Mouse (Mus musculus) heart, postnatal 0 days (tissue): ENCODE data around the gene Stk11. TPM values are rescaled to one million over a fixed set of nuclear protein-coding genes. Genes with fewer than 3 reads are reported as not detected.
A peak's percentile ranks its signal among the peaks of the same experiment; 100 is the strongest.

Experiments
- ATAC-seq: fragments of 200-750 bp; cut with Nextera tagmentation; 2 replicates; pipeline ENCODE4 v1.8.0; 2017; ENCODE audit warnings: low read depth, moderate number of reproducible peaks, moderate library complexity; ENCODE audit not compliant: insufficient read depth
- DNase-seq: peaks from one replicate; pipeline ENCODE4 v3.0.0-alpha.2; 2016; ENCODE audit warnings: low spot score
- H3K27ac ChIP-seq: fragments of 300-500 bp; sonication (generic); 2 replicates; pipeline ENCODE4 v1.5.1; 2014; ENCODE audit warnings: low read depth, mild to moderate bottlenecking
- H3K27me3 ChIP-seq: fragments of 300-500 bp; sonication (generic); 2 replicates; pipeline ENCODE4 v1.6.1; 2014; ENCODE audit warnings: low read length, mixed read lengths; ENCODE audit not compliant: control insufficient read depth, insufficient read depth
- H3K36me3 ChIP-seq: fragments of 300-500 bp; sonication (generic); replicated peaks from 2 replicates; pipeline ENCODE4 v1.6.1; 2014; ENCODE audit warnings: low read length, mixed read lengths; ENCODE audit not compliant: control insufficient read depth, insufficient read depth
- H3K4me1 ChIP-seq: fragments of 300-500 bp; sonication (generic); 2 replicates; pipeline ENCODE4 v1.6.1; 2014; ENCODE audit warnings: antibody characterized with exemption; ENCODE audit not compliant: control insufficient read depth, insufficient read depth
- H3K4me2 ChIP-seq: fragments of 300-500 bp; sonication (generic); 2 replicates; pipeline ENCODE4 v1.6.1; 2014; ENCODE audit warnings: low read depth, mild to moderate bottlenecking, low read length, moderate library complexity
- H3K4me3 ChIP-seq: fragments of 300-500 bp; sonication (generic); 2 replicates; pipeline ENCODE4 v1.5.1; 2014; ENCODE audit warnings: low read depth, low read length
- H3K9ac ChIP-seq: fragments of 300-500 bp; sonication (generic); replicated peaks from 2 replicates; pipeline ENCODE4 v1.6.1; 2014; ENCODE audit warnings: low read depth, low read length, mixed read lengths
- H3K9me3 ChIP-seq: fragments of 300-500 bp; sonication (generic); replicated peaks from 2 replicates; pipeline ENCODE4 v1.6.1; 2016; ENCODE audit warnings: low read length; ENCODE audit not compliant: control insufficient read depth
- CTCF ChIP-seq: IDR thresholded peaks from 2 replicates; pipeline ENCODE4 v1.5.1; 2016; ENCODE audit warnings: antibody characterized with exemption, control low read depth, low read depth
- EP300 ChIP-seq: IDR thresholded peaks from 2 replicates; pipeline ENCODE4 v1.6.1; 2016; ENCODE audit warnings: antibody characterized with exemption, low read depth
- WGBS: fragments of 180-500 bp; shearing (Covaris S2); extraction: QIAGEN DNeasy Blood & Tissue Kit; methylation state at CpG from one replicate; pipeline ENCODE4 v1.1.7; 2014; 5-methylcytosine and 5-hydroxymethylcytosine counted together
- polyA plus RNA-seq: library from polyadenylated mRNA; unstranded; fragments of >200 nt; fragmentation: Nextera tagmentation; extraction: Ambion mirVana; gene quantifications from 2 replicates; pipeline ENCODE4 v1.2.1, GENCODE M21; 2015
- total RNA-seq: library from RNA; depleted of rRNA; stranded (reverse); fragments of >200 nt; gene quantifications from 2 replicates; pipeline ENCODE4 v1.2.3, GENCODE M21; 2014; ENCODE audit warnings: low replicate concordance

The Stk11 gene
- total and polyA plus RNA-seq, 2 experiments from 2014 or later, result 10.8 to 40.3 TPM

DNA sequence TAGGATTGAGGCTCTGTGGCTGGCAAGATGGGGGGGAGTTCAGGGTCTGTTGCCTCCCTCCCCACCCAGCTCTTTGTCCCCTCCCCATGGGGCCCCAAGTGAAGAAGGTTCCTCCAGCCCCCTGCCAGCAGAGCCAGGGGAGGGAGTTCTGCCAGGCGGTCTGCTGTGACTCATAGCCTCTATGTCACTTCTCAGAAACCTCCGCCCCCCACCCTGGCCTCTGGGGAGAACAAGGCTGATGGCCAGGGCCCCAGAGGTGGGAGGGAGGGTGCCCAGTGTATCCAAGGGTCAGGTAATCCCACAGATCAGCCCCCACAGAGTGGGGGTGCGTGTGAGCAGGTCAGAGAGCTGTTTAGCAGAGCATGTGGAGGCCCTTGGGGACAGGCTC lies 37.3 kb downstream of the Stk11 start:
- Histone ChIP-seq H3K9me3 (no peaks in the 10 kb centered on the region), H3K9ac (peak overlapping the region; percentile 95), H3K4me3 (peak overlapping the region; percentile 90), H3K4me2 (peak overlapping the region; percentile 85), H3K4me1 (peaks cover 34% of the 10 kb centered on the region), H3K27me3 (no peaks in the 10 kb centered on the region), H3K27ac (peak overlapping the region; percentile 99), H3K36me3 (peaks cover 68% of the 10 kb centered on the region)
- 30% methylated on average over 3 of the region's 3 CpGs for WGBS
- ATAC-seq, result no peak
- DNase-seq, result no peak
- no peak for TF ChIP-seq CTCF
- no peak for TF ChIP-seq EP300

GRCm38 (mm10) chr10:80153713-80154112 lies 38.1 kb downstream of the Stk11 start:
- peaks cover 68% of the 10 kb centered on the region for H3K36me3 ChIP-seq
- ATAC-seq, result no peak
- H3K27me3 ChIP-seq, result no peaks in the 10 kb centered on the region
- 87% methylated on average over 19 of the region's 19 CpGs for WGBS
- no peak overlapping the region for H3K4me3 ChIP-seq
- DNase-seq, result no peak
- TF ChIP-seq CTCF (no peak), EP300 (no peak)
- H3K9me3 ChIP-seq, result no peaks in the 10 kb centered on the region
- no peak overlapping the region for H3K4me2 ChIP-seq
- no peak overlapping the region; the same call in 1 of the 2 replicates for H3K9ac ChIP-seq
- peak overlapping the region; percentile 99 for H3K27ac ChIP-seq
- peaks cover 36% of the 10 kb centered on the region for H3K4me1 ChIP-seq

DNA sequence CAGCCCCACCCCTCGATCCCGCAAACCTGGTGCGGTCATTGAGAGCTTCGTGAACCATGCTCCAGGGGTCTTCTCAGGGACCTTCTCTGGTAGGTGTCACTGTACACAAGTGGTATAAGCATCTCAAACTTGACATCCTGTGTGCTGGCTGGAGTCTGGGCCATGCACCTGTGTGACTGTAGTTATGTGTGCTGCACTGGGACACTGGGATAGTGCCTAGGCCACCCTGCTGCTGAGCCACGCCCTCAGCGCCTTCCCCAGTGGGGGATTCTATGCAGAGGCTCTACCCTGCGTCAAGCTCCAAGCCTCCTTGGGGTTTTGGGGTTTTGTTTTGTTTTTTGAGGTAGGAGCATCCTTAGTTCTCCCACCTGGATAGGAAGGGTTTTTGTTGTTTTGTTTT lies 38.8 kb downstream of the Stk11 start:
- Histone ChIP-seq H3K9ac (no peak overlapping the region), H3K27me3 (no peaks in the 10 kb centered on the region), H3K4me3 (no peak overlapping the region), H3K9me3 (no peaks in the 10 kb centered on the region), H3K4me2 (no peak overlapping the region), H3K27ac (0 out of 2 replicates have a peak overlapping the region, but pooled peaks have one; percentile 16), H3K4me1 (peaks cover 43% of the 10 kb centered on the region), H3K36me3 (peaks cover 68% of the 10 kb centered on the region)
- DNase-seq (no peak), ATAC-seq (no peak)
- WGBS, result 81% methylated on average over 7 of the region's 7 CpGs
- TF ChIP-seq EP300 (no peak), CTCF (no peak)

DNA sequence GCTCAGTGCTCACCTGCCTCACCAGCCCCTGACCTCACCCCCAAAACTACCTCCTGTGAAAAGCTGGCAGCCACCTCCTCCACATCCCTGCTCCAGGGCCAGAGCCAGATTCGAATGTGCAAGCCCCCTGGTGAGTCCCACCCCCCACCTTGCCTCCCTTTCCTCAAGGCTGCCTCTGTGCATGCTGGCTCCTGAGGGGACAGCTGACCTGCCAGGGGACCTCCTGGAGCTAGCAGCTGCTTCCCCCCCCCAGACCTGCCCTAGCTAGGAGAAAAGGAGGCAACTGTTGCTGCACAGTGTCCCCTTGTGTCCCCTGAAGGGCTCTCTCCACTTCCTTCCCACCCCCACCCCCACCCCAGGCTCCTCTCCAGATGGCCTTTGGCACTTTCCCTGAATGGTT lies 39.7 kb downstream of the Stk11 start:
- H3K9me3 ChIP-seq, result no peaks in the 10 kb centered on the region
- no peaks in the 10 kb centered on the region for H3K27me3 ChIP-seq
- 0 out of 2 replicates have a peak overlapping the region, but pooled peaks have one; percentile 95 for H3K27ac ChIP-seq
- DNase-seq (no peak), ATAC-seq (no peak)
- TF ChIP-seq CTCF, result no peak
- no peak for TF ChIP-seq EP300
- peaks cover 48% of the 10 kb centered on the region for H3K4me1 ChIP-seq
- no peak overlapping the region for H3K9ac ChIP-seq
- H3K4me3 ChIP-seq, result no peak overlapping the region
- no peak overlapping the region for H3K4me2 ChIP-seq
- peaks cover 63% of the 10 kb centered on the region for H3K36me3 ChIP-seq
- 59% methylated on average over 1 of the region's 1 CpGs for WGBS

DNA sequence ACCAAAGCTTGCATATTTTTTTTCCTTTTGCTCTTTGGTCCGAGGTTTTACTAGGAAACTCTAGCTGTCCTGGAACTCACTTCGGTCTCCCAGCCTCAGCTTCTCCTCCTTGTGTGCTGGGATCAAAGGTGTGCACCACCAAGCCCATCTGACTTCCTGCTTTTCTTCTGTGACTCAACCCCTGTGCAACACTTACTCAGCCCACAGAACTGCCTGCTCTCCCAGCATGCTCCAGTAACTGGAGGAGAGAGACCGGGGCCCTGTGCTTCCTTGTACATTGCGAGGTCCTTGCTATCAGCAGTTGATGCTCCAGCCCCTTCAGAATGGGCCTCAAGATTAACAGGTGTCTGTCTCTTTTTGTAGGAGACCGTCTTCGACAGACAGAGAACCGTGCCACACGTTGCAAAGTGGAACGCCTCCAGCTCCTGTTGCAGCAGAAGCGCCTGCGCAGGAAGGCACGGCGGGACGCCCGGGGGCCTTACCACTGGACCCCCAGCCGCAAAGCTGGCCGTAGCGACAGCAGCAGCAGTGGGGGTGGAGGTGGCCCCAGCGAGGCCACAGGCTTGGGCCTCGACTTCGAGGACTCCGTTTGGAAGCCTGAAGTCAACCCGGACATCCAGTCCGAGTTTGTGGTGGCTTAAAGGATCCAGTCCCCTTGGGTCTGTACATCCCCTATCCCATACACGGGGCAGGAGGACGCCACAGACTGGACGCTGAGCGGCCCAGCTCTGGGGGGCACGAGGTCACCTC lies 40.6 kb downstream of the Stk11 start:
- no peak overlapping the region for H3K4me2 ChIP-seq
- ATAC-seq, result no peak
- TF ChIP-seq EP300 (no peak), CTCF (no peak)
- H3K4me3 ChIP-seq, result no peak overlapping the region
- no peaks in the 10 kb centered on the region for H3K27me3 ChIP-seq
- H3K9ac ChIP-seq, result no peak overlapping the region
- H3K9me3 ChIP-seq, result no peaks in the 10 kb centered on the region
- WGBS, result 65% methylated on average over 29 of the region's 29 CpGs
- peak overlapping the region; percentile 95 for H3K27ac ChIP-seq
- no peak for DNase-seq
- H3K36me3 ChIP-seq, result peaks cover 63% of the 10 kb centered on the region
- peaks cover 57% of the 10 kb centered on the region for H3K4me1 ChIP-seq

DNA sequence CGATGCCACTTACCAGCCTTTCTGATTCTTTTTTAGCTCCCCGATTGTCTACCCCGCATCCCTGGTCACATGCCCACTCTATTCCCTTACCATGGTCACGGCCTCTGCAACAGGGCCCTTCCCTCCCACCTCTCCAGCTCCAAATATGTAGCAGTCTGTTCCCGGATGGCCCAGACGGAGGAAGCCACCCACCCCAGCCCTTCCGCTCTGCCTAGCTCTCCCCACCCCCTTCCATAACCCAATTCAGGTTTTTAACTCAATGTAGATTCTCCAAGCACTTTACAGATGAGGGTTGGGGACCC lies 41.1 kb downstream of the Stk11 start:
- Histone ChIP-seq H3K9me3 (no peaks in the 10 kb centered on the region), H3K27me3 (no peaks in the 10 kb centered on the region), H3K9ac (no peak overlapping the region), H3K36me3 (peaks cover 59% of the 10 kb centered on the region), H3K4me1 (peaks cover 60% of the 10 kb centered on the region), H3K27ac (peak overlapping the region; percentile 95), H3K4me2 (peak overlapping the region; percentile 8; the same call in 1 of the 2 replicates), H3K4me3 (no peak overlapping the region)
- TF ChIP-seq EP300 (no peak), CTCF (no peak)
- DNase-seq, result peak; percentile 35
- WGBS, result 22% methylated on average over 7 of the region's 7 CpGs
- no peak for ATAC-seq
